Mouse (Mus musculus): Measurements from ENCODE around the gene Tmbim6. TPM values are rescaled to one million over a fixed set of nuclear protein-coding genes. Genes with fewer than 3 reads are reported as not detected.

Gene Tmbim6
- polyA plus RNA-seq, 1 experiment from 2014 or later: 225 TPM

GRCm38 (mm10) chr15:99356462-99356861 is 36.2 kb upstream of the Tmbim6 start:
- no peak overlapping the region for H3K27ac ChIP-seq (replicated peaks; ENCODE audit: low read depth, low read length)
- 75% methylated on average over 6 of the region's 6 CpGs for WGBS

GRCm38 (mm10) chr15:99358952-99359351 is 33.7 kb upstream of the Tmbim6 start:
- no peak overlapping the region for H3K4me3 ChIP-seq (ENCODE audit: low read depth, low read length)
- ATAC-seq (ENCODE audit: insufficient number of reproducible peaks, low FRiP score, low TSS enrichment, low read depth) (no peak), DNase-seq (ENCODE audit: low spot score) (no peak)
- WGBS: 77% methylated on average over 9 of the region's 9 CpGs
- H3K27me3 ChIP-seq (ENCODE audit: control insufficient read depth, insufficient read depth, low read length): no peaks in the 10 kb centered on the region
- no peak overlapping the region for H3K27ac ChIP-seq (replicated peaks; ENCODE audit: low read depth, low read length)
- H3K36me3 ChIP-seq (ENCODE audit: control insufficient read depth, insufficient read depth, low read length): no peaks in the 10 kb centered on the region
- H3K9ac ChIP-seq (ENCODE audit: low read length): no peak overlapping the region
- no peaks in the 10 kb centered on the region for H3K9me3 ChIP-seq (ENCODE audit: control insufficient read depth, low read length)
- H3K4me1 ChIP-seq (ENCODE audit: control insufficient read depth, insufficient read depth, low read length): no peaks in the 10 kb centered on the region
- H3K4me2 ChIP-seq (ENCODE audit: low read depth, severe bottlenecking): no peak overlapping the region

More at GRCm38 (mm10) chr15:99356462-99356861, 36.2 kb upstream of the Tmbim6 start:
- H3K36me3 ChIP-seq (ENCODE audit: control insufficient read depth, insufficient read depth, low read length): no peaks in the 10 kb centered on the region
- H3K27me3 ChIP-seq (ENCODE audit: control insufficient read depth, insufficient read depth, low read length): no peaks in the 10 kb centered on the region
- no peaks in the 10 kb centered on the region; the same call in 1 of the 2 replicates for H3K4me1 ChIP-seq (ENCODE audit: control insufficient read depth, insufficient read depth, low read length)
- no peaks in the 10 kb centered on the region for H3K9me3 ChIP-seq (ENCODE audit: control insufficient read depth, low read length)
- DNase-seq (ENCODE audit: low spot score): no peak
- H3K9ac ChIP-seq (ENCODE audit: low read length): no peak overlapping the region
- no peak overlapping the region for H3K4me2 ChIP-seq (ENCODE audit: low read depth, severe bottlenecking)
- H3K4me3 ChIP-seq (ENCODE audit: low read depth, low read length): no peak overlapping the region
- ATAC-seq (ENCODE audit: insufficient number of reproducible peaks, low FRiP score, low TSS enrichment, low read depth): no peak

GRCm38 (mm10) chr15:99364022-99364530 is 28.6 kb upstream of the Tmbim6 start:
- Histone ChIP-seq H3K4me2 (ENCODE audit: low read depth, severe bottlenecking) (no peak overlapping the region), H3K36me3 (ENCODE audit: control insufficient read depth, insufficient read depth, low read length) (no peaks in the 10 kb centered on the region), H3K27me3 (ENCODE audit: control insufficient read depth, insufficient read depth, low read length) (no peaks in the 10 kb centered on the region), H3K4me3 (ENCODE audit: low read depth, low read length) (no peak overlapping the region), H3K9me3 (ENCODE audit: control insufficient read depth, low read length) (no peaks in the 10 kb centered on the region), H3K27ac (replicated peaks; ENCODE audit: low read depth, low read length) (no peak overlapping the region), H3K9ac (ENCODE audit: low read length) (no peak overlapping the region), H3K4me1 (ENCODE audit: control insufficient read depth, insufficient read depth, low read length) (peaks cover 12% of the 10 kb centered on the region)
- WGBS: 84% methylated on average over 7 of the region's 7 CpGs
- DNase-seq (ENCODE audit: low spot score): no peak
- no peak for ATAC-seq (ENCODE audit: insufficient number of reproducible peaks, low FRiP score, low TSS enrichment, low read depth)

DNA sequence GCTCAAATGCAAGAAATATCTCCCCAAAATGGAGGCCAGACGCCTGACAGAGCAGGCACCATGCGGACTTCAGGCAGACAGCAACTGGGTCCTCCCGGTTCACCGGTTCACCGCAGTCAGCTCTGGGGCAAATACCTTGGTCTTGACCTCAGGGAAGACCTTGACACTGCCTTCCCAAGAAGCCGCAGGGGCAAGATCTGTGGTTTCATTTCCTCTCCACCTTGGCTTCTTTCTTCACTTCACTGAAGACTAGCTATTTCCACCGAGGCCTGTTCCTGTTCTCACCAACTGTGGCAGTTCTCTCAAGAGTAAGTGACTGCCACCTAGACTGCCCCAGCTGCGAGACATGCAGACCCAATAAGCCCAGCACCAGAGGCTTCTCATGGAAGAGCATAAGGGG is 27.8 kb upstream of the Tmbim6 start:
- Histone ChIP-seq H3K27ac (replicated peaks; ENCODE audit: low read depth, low read length) (no peak overlapping the region), H3K4me3 (ENCODE audit: low read depth, low read length) (no peak overlapping the region), H3K4me2 (ENCODE audit: low read depth, severe bottlenecking) (no peak overlapping the region), H3K9me3 (ENCODE audit: control insufficient read depth, low read length) (no peaks in the 10 kb centered on the region), H3K36me3 (ENCODE audit: control insufficient read depth, insufficient read depth, low read length) (no peaks in the 10 kb centered on the region), H3K9ac (ENCODE audit: low read length) (no peak overlapping the region), H3K4me1 (ENCODE audit: control insufficient read depth, insufficient read depth, low read length) (peaks cover 14% of the 10 kb centered on the region), H3K27me3 (ENCODE audit: control insufficient read depth, insufficient read depth, low read length) (no peaks in the 10 kb centered on the region)
- ATAC-seq (ENCODE audit: insufficient number of reproducible peaks, low FRiP score, low TSS enrichment, low read depth) (no peak), DNase-seq (ENCODE audit: low spot score) (no peak)
- WGBS: 71% methylated on average over 8 of the region's 8 CpGs

DNA sequence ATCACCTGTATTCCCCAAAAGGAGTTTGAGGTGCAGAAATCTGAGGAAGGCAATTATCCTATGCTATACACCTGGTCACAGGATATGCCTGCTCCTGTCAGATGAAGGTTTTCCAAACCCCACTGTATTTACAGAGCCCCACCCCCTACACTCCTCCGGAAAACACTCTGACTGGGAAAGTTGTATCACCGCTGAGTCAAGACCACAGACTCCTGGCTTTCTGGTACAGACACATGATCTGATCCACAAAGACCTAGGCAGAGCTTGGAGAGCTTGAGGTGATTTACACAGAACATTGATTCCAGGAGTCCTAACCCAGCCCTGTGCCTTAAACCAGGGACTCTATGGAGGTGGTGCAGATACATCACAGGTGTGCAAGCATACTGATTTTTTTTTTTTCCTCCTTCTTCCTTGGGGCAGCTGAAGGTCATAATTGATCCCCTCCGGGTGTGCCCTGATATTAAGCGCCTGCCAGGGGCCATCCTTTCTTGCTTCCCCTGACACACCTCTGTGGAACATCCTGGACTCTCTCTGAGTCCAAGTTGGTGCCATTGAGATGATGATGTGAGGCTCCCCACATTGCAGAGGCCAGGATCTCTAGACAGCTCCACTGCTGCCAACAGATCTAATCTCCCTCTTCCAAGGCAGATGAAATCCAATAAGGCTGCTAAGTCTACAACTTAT is 24.0 kb upstream of the Tmbim6 start:
- peaks cover 14% of the 10 kb centered on the region for H3K4me1 ChIP-seq (ENCODE audit: control insufficient read depth, insufficient read depth, low read length)
- ATAC-seq (ENCODE audit: insufficient number of reproducible peaks, low FRiP score, low TSS enrichment, low read depth) (no peak), DNase-seq (ENCODE audit: low spot score) (no peak)
- H3K27me3 ChIP-seq (ENCODE audit: control insufficient read depth, insufficient read depth, low read length): no peaks in the 10 kb centered on the region
- no peaks in the 10 kb centered on the region for H3K9me3 ChIP-seq (ENCODE audit: control insufficient read depth, low read length)
- no peak overlapping the region for H3K9ac ChIP-seq (ENCODE audit: low read length)
- peak overlapping the region; percentile 83 for H3K4me3 ChIP-seq (ENCODE audit: low read depth, low read length)
- H3K4me2 ChIP-seq (ENCODE audit: low read depth, severe bottlenecking): peak overlapping the region; percentile 39
- H3K36me3 ChIP-seq (ENCODE audit: control insufficient read depth, insufficient read depth, low read length): no peaks in the 10 kb centered on the region
- H3K27ac ChIP-seq (replicated peaks; ENCODE audit: low read depth, low read length): no peak overlapping the region
- 40% methylated on average over 4 of the region's 4 CpGs for WGBS

GRCm38 (mm10) chr15:99369391-99370171 is 23.1 kb upstream of the Tmbim6 start:
- no peaks in the 10 kb centered on the region for H3K36me3 ChIP-seq (ENCODE audit: control insufficient read depth, insufficient read depth, low read length)
- H3K4me3 ChIP-seq (ENCODE audit: low read depth, low read length): peak overlapping the region; percentile 83
- no peak for DNase-seq (ENCODE audit: low spot score)

GRCm38 (mm10) chr15:99370259-99370691 is 22.4 kb upstream of the Tmbim6 start, which contains the start of gene Fmnl3:
Gene Fmnl3 (minus strand): TSS chr15:99370482.
- H3K9ac ChIP-seq (ENCODE audit: low read length): peak within 1 kb of the TSS; percentile 92
- no peaks in the 10 kb centered on the region for H3K27me3 ChIP-seq (ENCODE audit: control insufficient read depth, insufficient read depth, low read length)
- H3K4me1 ChIP-seq (ENCODE audit: control insufficient read depth, insufficient read depth, low read length): peaks cover 12% of the 10 kb centered on the region
- H3K9me3 ChIP-seq (ENCODE audit: control insufficient read depth, low read length): no peaks in the 10 kb centered on the region
- H3K4me2 ChIP-seq (ENCODE audit: low read depth, severe bottlenecking): peak within 1 kb of the TSS; percentile 39
- DNase-seq (ENCODE audit: low spot score): peak; percentile 99
- ATAC-seq (ENCODE audit: insufficient number of reproducible peaks, low FRiP score, low TSS enrichment, low read depth): peak; percentile 95
- no peaks in the 10 kb centered on the region for H3K36me3 ChIP-seq (ENCODE audit: control insufficient read depth, insufficient read depth, low read length)
- peak within 1 kb of the TSS; percentile 83 for H3K4me3 ChIP-seq (ENCODE audit: low read depth, low read length)
- under 1% methylated on average over 30 of the region's 48 CpGs for WGBS
- peak within 1 kb of the TSS; percentile 95 for H3K27ac ChIP-seq (replicated peaks; ENCODE audit: low read depth, low read length)

More at GRCm38 (mm10) chr15:99369391-99370171, 23.1 kb upstream of the Tmbim6 start:
- Histone ChIP-seq H3K4me2 (ENCODE audit: low read depth, severe bottlenecking) (peak overlapping the region; percentile 39), H3K27me3 (ENCODE audit: control insufficient read depth, insufficient read depth, low read length) (no peaks in the 10 kb centered on the region), H3K4me1 (ENCODE audit: control insufficient read depth, insufficient read depth, low read length) (peaks cover 14% of the 10 kb centered on the region), H3K9ac (ENCODE audit: low read length) (peak overlapping the region; percentile 92), H3K27ac (replicated peaks; ENCODE audit: low read depth, low read length) (peak overlapping the region; percentile 95), H3K9me3 (ENCODE audit: control insufficient read depth, low read length) (no peaks in the 10 kb centered on the region)
- ATAC-seq (ENCODE audit: insufficient number of reproducible peaks, low FRiP score, low TSS enrichment, low read depth): peak; percentile 69
- 3% methylated on average over 36 of the region's 39 CpGs for WGBS

DNA sequence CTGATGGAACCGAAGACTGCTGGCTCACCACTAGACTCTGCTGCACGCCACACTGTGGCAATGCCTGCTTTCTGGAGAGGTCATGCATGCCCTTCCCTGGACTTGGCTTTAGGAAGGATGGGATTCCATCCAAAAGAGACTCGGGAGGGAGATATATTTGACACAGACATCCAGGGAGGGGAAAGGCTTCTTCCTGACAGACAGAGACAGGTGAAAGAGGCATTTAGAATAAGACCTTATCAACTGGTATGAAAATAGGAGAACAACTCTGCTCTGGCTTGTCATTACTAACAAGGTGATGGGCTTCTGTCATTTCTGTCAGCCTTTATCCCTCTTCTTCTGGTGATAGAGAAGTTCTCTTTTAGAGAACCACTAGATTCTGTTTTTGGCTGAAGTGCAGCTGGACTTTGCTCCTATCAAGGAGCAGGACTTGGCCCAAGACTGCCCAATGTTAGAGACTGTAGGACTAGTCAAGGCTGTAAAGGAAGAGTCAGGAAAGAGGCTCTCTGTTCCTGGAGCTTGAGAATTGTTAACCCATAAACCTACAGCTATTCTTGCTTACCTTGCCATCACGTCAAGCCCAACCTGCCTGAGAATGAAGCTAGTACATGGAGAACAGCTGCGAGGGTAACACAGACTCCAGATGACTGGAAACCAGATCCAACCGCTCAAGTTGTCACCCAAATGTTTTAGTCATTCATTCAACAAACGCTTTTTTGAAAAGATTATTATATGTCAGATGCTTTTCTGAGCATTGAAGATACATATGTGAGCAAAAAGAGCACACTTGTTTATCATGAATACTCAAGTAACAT is 20.9 kb upstream of the Tmbim6 start:
- peaks cover 12% of the 10 kb centered on the region for H3K4me1 ChIP-seq (ENCODE audit: control insufficient read depth, insufficient read depth, low read length)
- no peaks in the 10 kb centered on the region for H3K36me3 ChIP-seq (ENCODE audit: control insufficient read depth, insufficient read depth, low read length)
- no peaks in the 10 kb centered on the region for H3K27me3 ChIP-seq (ENCODE audit: control insufficient read depth, insufficient read depth, low read length)
- no peak overlapping the region for H3K27ac ChIP-seq (replicated peaks; ENCODE audit: low read depth, low read length)
- H3K9ac ChIP-seq (ENCODE audit: low read length): no peak overlapping the region
- H3K9me3 ChIP-seq (ENCODE audit: control insufficient read depth, low read length): no peaks in the 10 kb centered on the region
- ATAC-seq (ENCODE audit: insufficient number of reproducible peaks, low FRiP score, low TSS enrichment, low read depth) (no peak), DNase-seq (ENCODE audit: low spot score) (no peak)
- WGBS: 88% methylated on average over 7 of the region's 7 CpGs
- H3K4me2 ChIP-seq (ENCODE audit: low read depth, severe bottlenecking): no peak overlapping the region
- H3K4me3 ChIP-seq (ENCODE audit: low read depth, low read length): no peak overlapping the region

Measured in limb, embryonic 11.5 days (tissue).